Mouse (Mus musculus) urinary bladder, postnatal 10 days (tissue): ENCODE results near the gene Tacc2.

Experiments
- DNase-seq: peaks from one replicate; pipeline ENCODE4 v3.0.0; 2022; ENCODE audit warnings: low spot score

Tacc2 gene

GRCm38 (mm10) chr7:130726724-130727422 is 149.6 kb downstream of the Tacc2 start:
- DNase-seq, result no peak

- DNase-seq, result no peak
Observed at GRCm38 (mm10) chr7:130727560-130727959, 150.3 kb downstream of the Tacc2 start.

- DNase-seq, result no peak
Observed at GRCm38 (mm10) chr7:130731792-130732191, 154.6 kb downstream of the Tacc2 start.

- DNase-seq, result no peak
Observed at GRCm38 (mm10) chr7:130732908-130733307, 155.7 kb downstream of the Tacc2 start.

- DNase-seq, result no peak
Observed at GRCm38 (mm10) chr7:130733423-130733822, 156.2 kb downstream of the Tacc2 start.

GRCm38 (mm10) chr7:130734195-130734787 is 157.1 kb downstream of the Tacc2 start:
- no peak for DNase-seq

GRCm38 (mm10) chr7:130741099-130741498 is 163.9 kb downstream of the Tacc2 start:
- DNase-seq, result no peak

- DNase-seq, result no peak
Observed at GRCm38 (mm10) chr7:130743239-130744025, 166.2 kb downstream of the Tacc2 start.

GRCm38 (mm10) chr7:130749165-130749564 is 171.9 kb downstream of the Tacc2 start:
- no peak for DNase-seq

GRCm38 (mm10) chr7:130750752-130751490 is 173.7 kb downstream of the Tacc2 start:
- DNase-seq, result no peak

GRCm38 (mm10) chr7:130751678-130752077 is 174.4 kb downstream of the Tacc2 start:
- no peak for DNase-seq

GRCm38 (mm10) chr7:130754790-130755189 is 177.6 kb downstream of the Tacc2 start:
- no peak for DNase-seq

GRCm38 (mm10) chr7:130756343-130756835 is 179.2 kb downstream of the Tacc2 start:
- DNase-seq, result no peak

- DNase-seq, result no peak
Observed at GRCm38 (mm10) chr7:130757326-130757865, 180.2 kb downstream of the Tacc2 start.

GRCm38 (mm10) chr7:130762071-130762897 is 185.0 kb downstream of the Tacc2 start:
- DNase-seq, result no peak

- no peak for DNase-seq
Observed at GRCm38 (mm10) chr7:130764160-130764559, 186.9 kb downstream of the Tacc2 start.

GRCm38 (mm10) chr7:130766411-130767170 is 189.4 kb downstream of the Tacc2 start:
- DNase-seq, result no peak

- DNase-seq, result no peak
Observed at GRCm38 (mm10) chr7:130768151-130768550, 190.9 kb downstream of the Tacc2 start.

GRCm38 (mm10) chr7:130770707-130771106 is 193.5 kb downstream of the Tacc2 start:
- DNase-seq, result peak; percentile 45

- no peak for DNase-seq
Observed at GRCm38 (mm10) chr7:130773171-130773830, 196.1 kb downstream of the Tacc2 start.
